13 mouse cellular contexts compared by ENCODE assay signal in the genomic region with DNA sequence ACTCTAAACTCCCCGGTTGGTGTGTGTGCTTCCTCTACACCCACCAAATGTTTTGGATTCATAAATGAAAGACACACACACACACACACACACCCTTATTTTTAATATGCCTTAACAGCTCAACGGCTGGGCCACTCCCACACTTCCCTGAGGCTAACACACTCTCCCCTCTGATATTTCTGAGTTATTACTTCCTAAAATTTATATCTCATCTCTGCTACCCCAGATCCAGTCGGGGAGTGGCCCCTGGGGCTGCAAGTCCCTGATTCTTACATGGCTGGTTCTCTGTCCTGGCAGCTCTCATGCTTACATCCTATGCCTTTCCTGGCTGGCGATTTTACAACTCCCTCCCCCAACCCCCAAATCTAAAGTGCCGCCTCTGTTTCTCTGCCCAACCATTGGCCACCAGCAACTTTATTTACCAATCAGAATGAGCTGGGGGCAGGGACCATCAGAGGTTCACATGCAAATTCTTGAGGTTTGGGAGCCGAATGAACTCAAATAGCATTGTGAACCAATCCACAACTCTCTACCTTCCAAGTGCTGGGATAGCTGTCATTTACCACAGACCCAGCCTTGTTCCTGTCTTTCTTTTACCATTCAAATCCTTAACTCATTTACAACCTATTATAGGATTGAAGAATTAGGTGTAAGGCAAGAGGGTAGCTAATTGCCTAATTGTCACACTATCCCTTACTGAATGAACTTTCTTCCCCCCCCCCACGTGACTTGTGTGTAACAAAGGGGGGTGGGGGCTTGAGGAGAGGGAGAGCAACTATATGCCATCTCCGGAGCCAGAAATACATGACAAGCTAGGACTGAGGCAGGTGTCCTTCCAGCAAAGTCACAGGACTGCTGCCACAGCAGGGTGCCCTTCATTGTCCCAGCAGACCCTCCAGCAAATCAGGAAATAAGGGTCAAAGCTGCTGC. TPM values are rescaled to one million over a fixed set of nuclear protein-coding genes. Genes with fewer than 3 reads are reported as not detected.
A peak's percentile ranks its signal among the peaks of the same experiment; 100 is the strongest.
DNase-seq lines count a peak whose midpoint lies in the region; ATAC-seq and TF ChIP-seq lines count a peak whose summit lies in the region.
"Had no signal": no experiment of that assay in that cellular context is flagged by ENCODE, and none has a peak within 500 bp of the region (broad histone marks: within the 10 kb centered on the region; RNA-seq: fewer than 3 reads in every experiment).

No protein-coding gene starts in this region.

- H3K9me3 ChIP-seq in liver, postnatal 0 days (ENCODE audit: low read length): no peaks in the 10 kb centered on the region
- H3K9me3 ChIP-seq in liver, embryonic 11.5 days (ENCODE audit: control insufficient read depth, low read length): no peaks in the 10 kb centered on the region
- H3K9me3 ChIP-seq in MEL (replicated peaks; ENCODE audit: insufficient read depth, low read length): no peaks in the 10 kb centered on the region
- H3K9me3 ChIP-seq: heart, embryonic 13.5 days had no signal

- H3K4me1 ChIP-seq in liver, postnatal 0 days (ENCODE audit: insufficient read depth): peaks cover 7% of the 10 kb centered on the region
- H3K4me1 ChIP-seq in liver, embryonic 11.5 days (replicated peaks; ENCODE audit: control insufficient read depth, insufficient read depth, low read length): peaks cover 3% of the 10 kb centered on the region; the same call in 1 of the 2 replicates
- peaks cover 0 to 23% of the 10 kb centered on the region in 2 experiments; a peak in 2 of 4 replicates for H3K4me1 ChIP-seq in MEL (ENCODE audit: control insufficient read depth in 1 of 2, insufficient read depth in 2 of 2, low read length in 2 of 2)

- H3K27me3 ChIP-seq in liver, postnatal 0 days (ENCODE audit: insufficient read depth, low read length): no peaks in the 10 kb centered on the region
- H3K27me3 ChIP-seq in liver, embryonic 11.5 days (replicated peaks; ENCODE audit: control insufficient read depth, insufficient read depth, low read length): peaks cover 4% of the 10 kb centered on the region
- no peaks in the 10 kb centered on the region for H3K27me3 ChIP-seq in MEL (ENCODE audit: control insufficient read depth in 1 of 2, insufficient read depth in 2 of 2, low read length in 2 of 2)

- no peaks in the 10 kb centered on the region for H3K36me3 ChIP-seq in liver, postnatal 0 days (replicated peaks; ENCODE audit: insufficient read depth, low read length)
- H3K36me3 ChIP-seq in liver, embryonic 11.5 days (ENCODE audit: control insufficient read depth, insufficient read depth, low read length): no peaks in the 10 kb centered on the region
- peaks cover 0 to 16% of the 10 kb centered on the region in 2 experiments; a peak in 2 of 4 replicates for H3K36me3 ChIP-seq in MEL (ENCODE audit: control insufficient read depth in 1 of 2, insufficient read depth in 2 of 2, low read length in 2 of 2)
- H3K36me3 ChIP-seq: heart, embryonic 13.5 days had no signal

- no peak for TF ChIP-seq EP300 in liver, postnatal 0 days (IDR thresholded peaks at IDR 0.05; ENCODE audit: low read depth)
- TF ChIP-seq EP300 in MEL (IDR thresholded peaks at IDR 0.05; ENCODE audit: low read depth in 1 of 2, low read length in 2 of 2): peak; percentile 68 to 78

- H3K4me2 ChIP-seq in liver, postnatal 0 days (ENCODE audit: low read depth, low read length): no peak overlapping the region
- H3K4me2 ChIP-seq in liver, embryonic 11.5 days: no peak overlapping the region
- H3K4me2 ChIP-seq: heart, embryonic 13.5 days had no signal

- TF ChIP-seq CTCF in liver, postnatal 0 days (IDR thresholded peaks at IDR 0.05; ENCODE audit: low read depth): no peak
- TF ChIP-seq CTCF in MEL (IDR thresholded peaks at IDR 0.05 in 2 of 3, conservative IDR thresholded peaks at IDR 0.05 in 1 of 3; ENCODE audit: control insufficient read depth in 1 of 3, insufficient read depth in 1 of 3, low read depth in 2 of 3, low read length in 3 of 3, poor library complexity in 1 of 3, severe bottlenecking in 1 of 3): no peak

- no peak; a peak in 1 of 4 replicates for TF ChIP-seq POLR2A in MEL (IDR thresholded peaks at IDR 0.05; ENCODE audit: control insufficient read depth in 1 of 2, insufficient read depth in 1 of 2, low read depth in 1 of 2, low read length in 2 of 2, poor library complexity in 1 of 2)

- peak; percentile 43 for ATAC-seq in liver, postnatal 0 days
- ATAC-seq in liver, embryonic 11.5 days (replicated peaks; ENCODE audit: low FRiP score): no peak
- ATAC-seq in hematopoietic stem cell, adult 5-6 weeks (replicated peaks in 1 of 2; ENCODE audit: insufficient read depth in 1 of 2, low FRiP score in 2 of 2, low TSS enrichment in 1 of 2, low read depth in 1 of 2, poor library complexity in 2 of 2, severe bottlenecking in 2 of 2): peak; percentile 43 to 65; a peak in 3 of 4 replicates
- ATAC-seq: intestine, postnatal 0 days had no signal

- no peak for TF ChIP-seq RAD21 in MEL (IDR thresholded peaks at IDR 0.05; ENCODE audit: low read depth, low read length)

- no peak overlapping the region for H3K27ac ChIP-seq in liver, postnatal 0 days (ENCODE audit: low read depth)
- H3K27ac ChIP-seq in liver, embryonic 11.5 days (ENCODE audit: low read depth, low read length): no peak overlapping the region
- H3K27ac ChIP-seq in MEL (ENCODE audit: control insufficient read depth, low read depth, low read length): peak overlapping the region; percentile 9; the same call in 1 of the 2 replicates
- H3K27ac ChIP-seq: heart, embryonic 13.5 days had no signal

- 27% methylated on average over 8 of the region's 8 CpGs for WGBS in liver, postnatal 0 days (ENCODE audit: insufficient replicate concordance)
- WGBS in liver, embryonic 11.5 days: 26% methylated on average over 8 of the region's 8 CpGs

- H3K79me2 ChIP-seq in MEL (ENCODE audit: control insufficient read depth, insufficient read depth, low read length, poor library complexity): no peaks in the 10 kb centered on the region

- H3K4me3 ChIP-seq in liver, postnatal 0 days (ENCODE audit: low read depth, low read length): no peak overlapping the region
- no peak overlapping the region for H3K4me3 ChIP-seq in liver, embryonic 11.5 days (ENCODE audit: low read depth, low read length)
- H3K4me3 ChIP-seq in MEL (ENCODE audit: control insufficient read depth in 1 of 2, insufficient read depth in 1 of 2, low read depth in 2 of 2, low read length in 2 of 2): no peak overlapping the region
- H3K4me3 ChIP-seq: heart, embryonic 13.5 days had no signal

- H3K9ac ChIP-seq in liver, postnatal 0 days (replicated peaks): no peak overlapping the region
- H3K9ac ChIP-seq in liver, embryonic 11.5 days (ENCODE audit: low read depth, low read length): no peak overlapping the region
- H3K9ac ChIP-seq in MEL (ENCODE audit: control insufficient read depth, low read depth, low read length, poor library complexity, severe bottlenecking): peak overlapping the region; percentile 23
- H3K9ac ChIP-seq: heart, embryonic 13.5 days had no signal

- no peak for DNase-seq in liver, postnatal 0 days
- no peak for DNase-seq in liver, embryonic 11.5 days (ENCODE audit: low spot score)
- peak; percentile 86 for DNase-seq in MEL (ENCODE audit: low read depth, low spot score)
- peak; percentile 69 for DNase-seq in embryo, embryonic 10.5 days (ENCODE audit: low spot score)
- DNase-seq in right cerebral cortex, postnatal 4 days: no peak
- no peak for DNase-seq in right cerebral cortex, adult 2 months (ENCODE audit: low spot score in 2 of 2)
- DNase-seq in gastrocnemius, postnatal 4 days (ENCODE audit: low spot score in 2 of 2): no peak
- DNase-seq: cerebellum, adult 9-10 months; spleen, adult 18-20 months; thymus, postnatal 14 days had no signal

TF ChIP-seq in MEL, 35 proteins besides CTCF, POLR2A, EP300 and RAD21 (continues in another document):
- peak; percentile 47; the same call in 1 of the 2 replicates for TF ChIP-seq MYB (IDR thresholded peaks at IDR 0.05; ENCODE audit: low read depth, low read length)
- no peak for TF ChIP-seq TBP (IDR thresholded peaks at IDR 0.05; ENCODE audit: low read depth, low read length)
- no peak for TF ChIP-seq ZC3H11A (IDR thresholded peaks at IDR 0.05; ENCODE audit: low read depth, low read length)
- no peak; the same call in 1 of the 2 replicates for TF ChIP-seq MXI1 (IDR thresholded peaks at IDR 0.05; ENCODE audit: low read depth, low read length)
- TF ChIP-seq MAX (IDR thresholded peaks at IDR 0.05; ENCODE audit: low read length): 0 out of 2 replicates have a peak, but pooled peaks have one; percentile 34
- peak; percentile 73 for TF ChIP-seq TCF12 (IDR thresholded peaks at IDR 0.05; ENCODE audit: low read depth, low read length)
- no peak for TF ChIP-seq MAZ (IDR thresholded peaks at IDR 0.05; ENCODE audit: low read depth, low read length)
- 0 out of 2 replicates have a peak, but pooled peaks have one; percentile 16 for TF ChIP-seq ELF1 (IDR thresholded peaks at IDR 0.05; ENCODE audit: low read depth, low read length)
- peak; percentile 46 for TF ChIP-seq TAL1 (IDR thresholded peaks at IDR 0.05; ENCODE audit: low read length)
- TF ChIP-seq USF1 (IDR thresholded peaks at IDR 0.05; ENCODE audit: low read depth, low read length): peak; percentile 72
- TF ChIP-seq E2F4 (IDR thresholded peaks at IDR 0.05; ENCODE audit: borderline replicate concordance, low read depth, low read length): no peak
- TF ChIP-seq GATA1 (IDR thresholded peaks at IDR 0.05; ENCODE audit: low read depth, low read length): peak; percentile 24; the same call in 1 of the 2 replicates
- no peak for TF ChIP-seq MYC (IDR thresholded peaks at IDR 0.05; ENCODE audit: low read depth, low read length)
- TF ChIP-seq ETS1 (IDR thresholded peaks at IDR 0.05; ENCODE audit: low read depth, low read length): peak; percentile 46; the same call in 1 of the 2 replicates
- TF ChIP-seq POLR2AphosphoS2 (IDR thresholded peaks at IDR 0.05; ENCODE audit: low read length): no peak
- TF ChIP-seq SIN3A (IDR thresholded peaks at IDR 0.05; ENCODE audit: low read length): peak; percentile 53

RNA-seq across cellular contexts. Expression of gene D630039A03Rik, which starts 3.7 kb away (rescaled TPM):
- 1.5 and 1.6 TPM in 2 replicates for polyA plus RNA-seq in liver, postnatal 0 days (2015; fragmentation: Nextera tagmentation; extraction: Ambion mirVana)
- 0.36 and 0.48 TPM in 2 replicates for polyA plus RNA-seq in liver, embryonic 11.5 days (2014; fragmentation: Nextera tagmentation; extraction: Ambion mirVana)
- total RNA-seq in MEL (2012; rRNA removed): not detected in 2 replicates
- polyA plus RNA-seq in MEL (2012; ENCODE audit: insufficient read depth in 1 of 2, insufficient read length in 2 of 2, low read depth in 1 of 2, low replicate concordance in 2 of 2, missing spikeins in 1 of 2): not detected
- 2.4 and 3.1 TPM in 2 replicates for total RNA-seq in hematopoietic stem cell, adult 5-6 weeks (2017)
- total RNA-seq in gastrocnemius, postnatal 4 days (2021): not detected

RNA-seq across cellular contexts. Expression of gene Txn1, which starts 36.5 kb away (rescaled TPM):
- polyA plus RNA-seq in liver, postnatal 0 days (2015; fragmentation: Nextera tagmentation; extraction: Ambion mirVana): 228 and 231 TPM in 2 replicates
- polyA plus RNA-seq in liver, embryonic 11.5 days (2014; fragmentation: Nextera tagmentation; extraction: Ambion mirVana): 367 and 381 TPM in 2 replicates
- total RNA-seq in MEL (2012; rRNA removed): 366 and 487 TPM in 2 replicates
- polyA plus RNA-seq in MEL (2012; ENCODE audit: insufficient read depth in 1 of 2, insufficient read length in 2 of 2, low read depth in 1 of 2, low replicate concordance in 2 of 2, missing spikeins in 1 of 2): 100 to 1,000 TPM in 1 of 2 experiments, not detected in 1; 395 TPM
- 169 and 188 TPM in 2 replicates for total RNA-seq in hematopoietic stem cell, adult 5-6 weeks (2017)
- total RNA-seq in gastrocnemius, postnatal 4 days (2021): 100 to 1,000 TPM; 171 to 179 TPM

Comparison
In these comparisons a context has a peak if more than half of its experiments do, and no peak if none do; other contexts are left out.
1. DNase-seq: peak in MEL (single experiment) and embryo, embryonic 10.5 days (single experiment); none in liver, postnatal 0 days (single experiment), liver, embryonic 11.5 days (single experiment), right cerebral cortex, postnatal 4 days (single experiment), right cerebral cortex, adult 2 months (0 of 2) and gastrocnemius, postnatal 4 days (0 of 2).